Mouse (Mus musculus) MEL (cell line): ENCODE results near the gene Dock10. TPM values are rescaled to one million over a fixed set of nuclear protein-coding genes. Genes with fewer than 3 reads are reported as not detected.

Experiments used
- DNase-seq: peaks from one replicate; pipeline ENCODE4 v3.0.0; 2011; ENCODE audit warnings: low read depth, low spot score
- H3K27ac ChIP-seq: 2 replicates; pipeline ENCODE4 v1.5.1; 2012; ENCODE audit warnings: low read depth, mild to moderate bottlenecking, control low read depth, low read length, moderate library complexity; ENCODE audit not compliant: control insufficient read depth
- H3K27me3 ChIP-seq, 2 experiments: fragments of 150-350 bp in 1 of 2; sonication (generic) in 1 of 2; 2 replicates each; pipeline ENCODE4 v1.6.1; 2012; ENCODE audit warnings: low read length in 2 of 2, mild to moderate bottlenecking in 2 of 2, improper control_type of control experiment in 1 of 2, moderate library complexity in 1 of 2; ENCODE audit not compliant: insufficient read depth in 2 of 2, control insufficient read depth in 1 of 2
- H3K36me3 ChIP-seq, 2 experiments: 2 replicates each; pipeline ENCODE4 v1.6.1; 2012 to 2014; ENCODE audit warnings: low read length in 2 of 2, improper control_type of control experiment in 1 of 2, inconsistent platforms in 1 of 2, mild to moderate bottlenecking in 1 of 2; ENCODE audit not compliant: insufficient read depth in 2 of 2, control insufficient read depth in 1 of 2
- H3K4me1 ChIP-seq, 2 experiments: fragments of 150-350 bp in 1 of 2; sonication (generic) in 1 of 2; 2 replicates each; pipeline ENCODE4 v1.6.1; 2012; ENCODE audit warnings: low read length in 2 of 2, improper control_type of control experiment in 1 of 2, mild to moderate bottlenecking in 1 of 2; ENCODE audit not compliant: insufficient read depth in 2 of 2, control insufficient read depth in 1 of 2
- H3K4me3 ChIP-seq, 2 experiments: fragments of 150-350 bp in 1 of 2; sonication (generic) in 1 of 2; 2 replicates each; pipeline ENCODE4 v1.5.1; 2012; ENCODE audit warnings: low read depth in 2 of 2, low read length in 2 of 2, mild to moderate bottlenecking in 2 of 2, moderate library complexity in 2 of 2, control low read depth in 1 of 2, improper control_type of control experiment in 1 of 2; ENCODE audit not compliant: control insufficient read depth in 1 of 2, insufficient read depth in 1 of 2
- H3K79me2 ChIP-seq: 2 replicates; pipeline ENCODE4 v1.6.1; 2012; ENCODE audit warnings: mild to moderate bottlenecking, low read length, moderate library complexity; ENCODE audit not compliant: control insufficient read depth, poor library complexity, insufficient read depth
- H3K9ac ChIP-seq: 2 replicates; pipeline ENCODE4 v1.6.1; 2012; ENCODE audit warnings: low read depth, mild to moderate bottlenecking, control low read depth, low read length, moderate library complexity; ENCODE audit not compliant: control insufficient read depth, poor library complexity, severe bottlenecking
- H3K9me3 ChIP-seq: fragments of 150-350 bp; sonication (generic); replicated peaks from 2 replicates; pipeline ENCODE4 v1.6.1; 2012; ENCODE audit warnings: mild to moderate bottlenecking, low read length, improper control_type of control experiment, moderate library complexity; ENCODE audit not compliant: insufficient read depth
- CHD2 ChIP-seq: IDR thresholded peaks from 2 replicates; pipeline ENCODE4 v1.6.1; 2011; ENCODE audit warnings: low read length, improper control_type of control experiment
- CTCF ChIP-seq, 3 experiments: IDR thresholded peaks in 2 of 3; conservative IDR thresholded peaks in 1 of 3; 2 replicates each; pipeline ENCODE4 v1.5.1; 2011 to 2012; ENCODE audit warnings: low read length in 3 of 3, low read depth in 2 of 3, mild to moderate bottlenecking in 2 of 3, improper control_type of control experiment in 1 of 3, inconsistent platforms in 1 of 3, mixed read lengths in 1 of 3, moderate library complexity in 1 of 3; ENCODE audit not compliant: control insufficient read depth in 1 of 3, insufficient read depth in 1 of 3, poor library complexity in 1 of 3, severe bottlenecking in 1 of 3
- E2F4 ChIP-seq: IDR thresholded peaks from 2 replicates; pipeline ENCODE4 v1.6.1; 2011; ENCODE audit warnings: low read depth, low read length, improper control_type of control experiment, borderline replicate concordance
- EP300 ChIP-seq, 2 experiments: IDR thresholded peaks; 2 replicates each; pipeline ENCODE4 v1.6.1; 2011; ENCODE audit warnings: improper control_type of control experiment in 2 of 2, low read length in 2 of 2, low read depth in 1 of 2, mild to moderate bottlenecking in 1 of 2
- GATA1 ChIP-seq: IDR thresholded peaks from 2 replicates; pipeline ENCODE4 v1.6.1; 2011; ENCODE audit warnings: low read depth, low read length, improper control_type of control experiment
- HCFC1 ChIP-seq: IDR thresholded peaks from 2 replicates; pipeline ENCODE4 v1.6.1; 2012; ENCODE audit warnings: low read depth, mild to moderate bottlenecking, inconsistent platforms, low read length, improper control_type of control experiment, moderate library complexity
- JUND ChIP-seq: IDR thresholded peaks from 2 replicates; pipeline ENCODE4 v1.6.1; 2011; ENCODE audit warnings: low read depth, mild to moderate bottlenecking, improper control_type of control experiment, low read length
- MAFK ChIP-seq: IDR thresholded peaks from 2 replicates; pipeline ENCODE4 v1.6.1; 2011; ENCODE audit warnings: low read depth, mild to moderate bottlenecking, low read length, improper control_type of control experiment, borderline replicate concordance
- MAX ChIP-seq: IDR thresholded peaks from 2 replicates; pipeline ENCODE4 v1.6.1; 2011; ENCODE audit warnings: low read length, improper control_type of control experiment
- MAZ ChIP-seq: IDR thresholded peaks from 2 replicates; pipeline ENCODE4 v1.6.1; 2012; ENCODE audit warnings: low read depth, mild to moderate bottlenecking, inconsistent platforms, low read length, improper control_type of control experiment
- MXI1 ChIP-seq: IDR thresholded peaks from 2 replicates; pipeline ENCODE4 v1.6.1; 2011; ENCODE audit warnings: mild to moderate bottlenecking, low read depth, low read length, improper control_type of control experiment
- MYC ChIP-seq: IDR thresholded peaks from 2 replicates; pipeline ENCODE4 v1.6.1; 2011; ENCODE audit warnings: low read depth, mild to moderate bottlenecking, low read length, improper control_type of control experiment, moderate library complexity
- POLR2AphosphoS2 ChIP-seq: IDR thresholded peaks from 2 replicates; pipeline ENCODE4 v1.6.1; 2011; ENCODE audit warnings: low read length, improper control_type of control experiment
- POLR2AphosphoS5 ChIP-seq: IDR thresholded peaks from 2 replicates; pipeline ENCODE4 v1.6.1; 2012; ENCODE audit warnings: low read depth, borderline replicate concordance, mild to moderate bottlenecking, inconsistent platforms, low read length, moderate library complexity, mixed read lengths
- RAD21 ChIP-seq: IDR thresholded peaks from 2 replicates; pipeline ENCODE4 v1.6.1; 2011; ENCODE audit warnings: mild to moderate bottlenecking, low read depth, low read length, improper control_type of control experiment
- SIN3A ChIP-seq: IDR thresholded peaks from 2 replicates; pipeline ENCODE4 v1.6.1; 2012; ENCODE audit warnings: low read length, improper control_type of control experiment, inconsistent platforms
- SMC3 ChIP-seq: IDR thresholded peaks from 2 replicates; pipeline ENCODE4 v1.6.1; 2011; ENCODE audit warnings: low read depth, low read length, improper control_type of control experiment
- TCF12 ChIP-seq: IDR thresholded peaks from 2 replicates; pipeline ENCODE4 v1.6.1; 2014; ENCODE audit warnings: low read depth, mild to moderate bottlenecking, inconsistent platforms, low read length, improper control_type of control experiment, moderate library complexity
- UBTF ChIP-seq: IDR thresholded peaks from 2 replicates; pipeline ENCODE4 v1.6.1; 2012; ENCODE audit warnings: low read depth, mild to moderate bottlenecking, inconsistent platforms, low read length, improper control_type of control experiment, moderate library complexity, borderline replicate concordance; ENCODE audit not compliant: insufficient read depth
- USF1 ChIP-seq: IDR thresholded peaks from 2 replicates; pipeline ENCODE4 v1.6.1; 2014; ENCODE audit warnings: low read depth, mild to moderate bottlenecking, inconsistent platforms, low read length, improper control_type of control experiment, moderate library complexity
- USF2 ChIP-seq, 2 experiments: IDR thresholded peaks; 2 replicates each; pipeline ENCODE4 v1.6.1; 2011 to 2012; ENCODE audit warnings: improper control_type of control experiment in 2 of 2, low read length in 2 of 2, borderline replicate concordance in 1 of 2, inconsistent platforms in 1 of 2, low read depth in 1 of 2, mild to moderate bottlenecking in 1 of 2; ENCODE audit not compliant: insufficient read depth in 1 of 2
- ZC3H11A ChIP-seq: IDR thresholded peaks from 2 replicates; pipeline ENCODE4 v1.6.1; 2012; ENCODE audit warnings: low read depth, mild to moderate bottlenecking, inconsistent platforms, low read length, improper control_type of control experiment
- ZKSCAN1 ChIP-seq: IDR thresholded peaks from 2 replicates; pipeline ENCODE4 v1.6.1; 2012; ENCODE audit warnings: low read depth, mild to moderate bottlenecking, inconsistent platforms, low read length, improper control_type of control experiment, moderate library complexity
- polyA plus RNA-seq, 2 experiments: library from polyadenylated mRNA; stranded (reverse) in 1 of 2; unstranded in 1 of 2; fragments of >175 nt in 1 of 2; fragments of >200 nt in 1 of 2; gene quantifications; 2 replicates each; pipeline versions ENCODE4 v1.2.1 to v1.2.4; 2012; ENCODE audit warnings: low replicate concordance in 2 of 2, low read depth in 1 of 2; ENCODE audit not compliant: insufficient read length in 2 of 2, insufficient read depth in 1 of 2, missing spikeins in 1 of 2
- total RNA-seq: library from RNA; depleted of rRNA; stranded (reverse); fragments of 300-350 nt; gene quantifications from 2 replicates; pipeline ENCODE4 v1.2.3, GENCODE M21; 2012

Dock10 gene
- total and polyA plus RNA-seq, 3 experiments, result 11.5 to 74.0 (median 14.3) TPM

GRCm38 (mm10) chr1:80655854-80656253 is 102.5 kb downstream of the Dock10 start:
- Histone ChIP-seq H3K36me3 (no peaks in the 10 kb centered on the region; a peak in 2 of 4 replicates), H3K27me3 (no peaks in the 10 kb centered on the region), H3K9ac (no peak overlapping the region), H3K4me3 (no peak overlapping the region), H3K79me2 (no peaks in the 10 kb centered on the region), H3K4me1 (peaks cover 0 to 5% of the 10 kb centered on the region in 2 experiments; a peak in 1 of 4 replicates), H3K27ac (no peak overlapping the region), H3K9me3 (no peaks in the 10 kb centered on the region)
- DNase-seq, result peak; percentile 28
- peak; percentile 21 for TF ChIP-seq SMC3
- TF ChIP-seq MAX, result no peak
- TF ChIP-seq CTCF (IDR thresholded peaks at IDR 0.05 in 2 of 3, conservative IDR thresholded peaks at IDR 0.05 in 1 of 3; ENCODE audit: control insufficient read depth in 1 of 3, insufficient read depth in 1 of 3, low read depth in 2 of 3, low read length in 3 of 3, poor library complexity in 1 of 3, severe bottlenecking in 1 of 3), result peak; percentile 15 to 44 (median 35); a peak in 4 of 6 replicates
- TF ChIP-seq, all 39 proteins: peak for 2

DNA sequence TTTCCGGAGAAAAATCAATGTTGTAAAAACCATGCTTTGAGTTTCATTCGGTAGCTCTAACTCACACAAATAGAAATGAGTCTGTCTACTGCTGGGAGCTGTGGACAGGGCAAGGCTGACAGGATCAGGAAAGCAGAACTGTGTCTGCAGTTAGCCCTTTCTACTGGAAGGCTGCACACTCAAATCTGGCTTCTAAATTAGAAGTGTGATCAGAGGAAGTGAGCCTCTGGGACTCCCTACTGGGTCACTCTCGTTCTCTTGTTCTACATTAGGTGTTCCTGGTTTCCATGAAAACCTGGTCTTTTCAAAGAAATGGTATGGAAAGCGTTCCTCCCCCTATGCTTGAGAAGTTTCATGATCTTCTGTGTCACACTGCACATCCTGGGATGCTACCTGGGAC is 103.1 kb downstream of the Dock10 start:
- no peak for DNase-seq
- Histone ChIP-seq H3K27ac (no peak overlapping the region), H3K9ac (no peak overlapping the region), H3K4me1 (peaks cover 0 to 5% of the 10 kb centered on the region in 2 experiments; a peak in 1 of 4 replicates), H3K79me2 (no peaks in the 10 kb centered on the region), H3K4me3 (no peak overlapping the region), H3K27me3 (no peaks in the 10 kb centered on the region), H3K9me3 (no peaks in the 10 kb centered on the region), H3K36me3 (no peaks in the 10 kb centered on the region; a peak in 2 of 4 replicates)
- TF ChIP-seq E2F4, result no peak
- TF ChIP-seq RAD21, result no peak
- TF ChIP-seq ZKSCAN1, result no peak
- TF ChIP-seq CTCF (IDR thresholded peaks at IDR 0.05 in 2 of 3, conservative IDR thresholded peaks at IDR 0.05 in 1 of 3; ENCODE audit: control insufficient read depth in 1 of 3, insufficient read depth in 1 of 3, low read depth in 2 of 3, low read length in 3 of 3, poor library complexity in 1 of 3, severe bottlenecking in 1 of 3), result no peak
- no peak for TF ChIP-seq JUND
- TF ChIP-seq GATA1, result no peak

GRCm38 (mm10) chr1:80654177-80654576 is 104.2 kb downstream of the Dock10 start:
- no peak overlapping the region for H3K27ac ChIP-seq
- no peak overlapping the region for H3K4me3 ChIP-seq
- H3K27me3 ChIP-seq, result no peaks in the 10 kb centered on the region
- H3K36me3 ChIP-seq, result no peaks in the 10 kb centered on the region; a peak in 1 of 4 replicates
- DNase-seq, result no peak
- H3K79me2 ChIP-seq, result no peaks in the 10 kb centered on the region
- H3K4me1 ChIP-seq, result no peaks in the 10 kb centered on the region
- H3K9ac ChIP-seq, result no peak overlapping the region
- TF ChIP-seq MYC (no peak), MAZ (no peak), CHD2 (no peak), CTCF (IDR thresholded peaks at IDR 0.05 in 2 of 3, conservative IDR thresholded peaks at IDR 0.05 in 1 of 3; ENCODE audit: control insufficient read depth in 1 of 3, insufficient read depth in 1 of 3, low read depth in 2 of 3, low read length in 3 of 3, poor library complexity in 1 of 3, severe bottlenecking in 1 of 3) (no peak), TCF12 (no peak), ZC3H11A (no peak), UBTF (no peak), HCFC1 (no peak), POLR2AphosphoS5 (no peak), JUND (no peak), EP300 (IDR thresholded peaks at IDR 0.05; ENCODE audit: low read depth in 1 of 2, low read length in 2 of 2) (no peak), SIN3A (no peak), MAFK (no peak), POLR2AphosphoS2 (no peak), E2F4 (no peak), USF2 (IDR thresholded peaks at IDR 0.05; ENCODE audit: borderline replicate concordance in 1 of 2, insufficient read depth in 1 of 2, low read depth in 1 of 2, low read length in 2 of 2) (no peak), USF1 (no peak), MXI1 (no peak), MAX (no peak)
- H3K9me3 ChIP-seq, result no peaks in the 10 kb centered on the region
